Mouse (Mus musculus) lung, embryonic 16.5 days (tissue): ENCODE data around the gene Alox12b. TPM values are rescaled to one million over a fixed set of nuclear protein-coding genes. Genes with fewer than 3 reads are reported as not detected.

Experiments
- ATAC-seq: fragments of 200-750 bp; cut with Nextera tagmentation; 2 replicates; pipeline ENCODE4 v1.8.0; 2017; ENCODE audit warnings: low read depth, mild to moderate bottlenecking, moderate library complexity
- H3K27ac ChIP-seq: fragments of 300-500 bp; sonication (generic); 2 replicates; pipeline ENCODE4 v1.5.1; 2014; ENCODE audit warnings: mild to moderate bottlenecking, control low read depth, low read length
- H3K27me3 ChIP-seq: fragments of 300-500 bp; sonication (generic); 2 replicates; pipeline ENCODE4 v1.6.1; 2014; ENCODE audit warnings: low read depth, low read length, mixed read lengths; ENCODE audit not compliant: control insufficient read depth, insufficient read depth
- H3K36me3 ChIP-seq: fragments of 300-500 bp; sonication (generic); 2 replicates; pipeline ENCODE4 v1.6.1; 2014; ENCODE audit warnings: low read length; ENCODE audit not compliant: control insufficient read depth, insufficient read depth
- H3K4me1 ChIP-seq: fragments of 300-500 bp; sonication (generic); replicated peaks from 2 replicates; pipeline ENCODE4 v1.6.1; 2014; ENCODE audit warnings: low read length, mixed read lengths; ENCODE audit not compliant: control insufficient read depth, insufficient read depth
- H3K4me2 ChIP-seq: fragments of 300-500 bp; sonication (generic); 2 replicates; pipeline ENCODE4 v1.6.1; 2014; ENCODE audit warnings: low read depth, low read length, control low read depth
- H3K4me3 ChIP-seq: fragments of 300-500 bp; sonication (generic); 2 replicates; pipeline ENCODE4 v1.5.1; 2014; ENCODE audit warnings: mild to moderate bottlenecking, low read length, control low read depth
- H3K9ac ChIP-seq: fragments of 300-500 bp; sonication (generic); 2 replicates; pipeline ENCODE4 v1.6.1; 2014; ENCODE audit warnings: low read length, control low read depth
- H3K9me3 ChIP-seq: fragments of 300-500 bp; sonication (generic); 2 replicates; pipeline ENCODE4 v1.6.1; 2016; ENCODE audit warnings: low read length; ENCODE audit not compliant: control insufficient read depth
- WGBS: fragments of 180-500 bp; shearing (Covaris S2); extraction: QIAGEN DNeasy Blood & Tissue Kit; methylation state at CpG from one replicate; pipeline ENCODE4 v1.1.7; 2014; 5-methylcytosine and 5-hydroxymethylcytosine counted together
- polyA plus RNA-seq: library from polyadenylated mRNA; unstranded; fragments of >200 nt; fragmentation: Nextera tagmentation; extraction: Ambion mirVana; gene quantifications from 2 replicates; pipeline ENCODE4 v1.2.1, GENCODE M21; 2015

Alox12b gene
- polyA plus RNA-seq, 1 experiment from 2014 or later, result not detected

DNA sequence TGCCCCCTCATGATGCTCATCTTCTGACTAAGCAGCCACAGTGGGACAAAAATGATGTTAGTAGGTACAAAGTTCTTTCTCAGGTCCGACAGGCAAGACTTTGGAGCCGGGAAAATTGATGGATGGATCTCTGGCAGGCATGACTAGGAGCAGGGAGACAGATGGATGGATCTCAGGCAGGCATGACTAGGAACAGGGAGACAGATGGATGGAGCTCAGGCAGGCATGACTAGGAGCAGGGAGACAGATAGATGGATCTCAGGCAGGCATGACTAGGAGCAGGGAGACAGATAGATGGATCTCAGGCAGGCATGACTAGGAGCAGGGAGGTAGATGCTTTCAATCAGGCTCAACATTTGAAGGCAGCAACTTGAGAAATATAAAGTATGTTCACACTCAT is 54.6 kb downstream of the Alox12b start:
- H3K36me3 ChIP-seq, result no peaks in the 10 kb centered on the region
- no peak overlapping the region for H3K4me2 ChIP-seq
- no peak for ATAC-seq
- H3K9me3 ChIP-seq, result no peaks in the 10 kb centered on the region
- H3K27ac ChIP-seq, result no peak overlapping the region
- H3K27me3 ChIP-seq, result no peaks in the 10 kb centered on the region
- no peak overlapping the region for H3K4me3 ChIP-seq
- WGBS, result 2% methylated on average over 2 of the region's 2 CpGs
- no peaks in the 10 kb centered on the region for H3K4me1 ChIP-seq
- no peak overlapping the region for H3K9ac ChIP-seq

DNA sequence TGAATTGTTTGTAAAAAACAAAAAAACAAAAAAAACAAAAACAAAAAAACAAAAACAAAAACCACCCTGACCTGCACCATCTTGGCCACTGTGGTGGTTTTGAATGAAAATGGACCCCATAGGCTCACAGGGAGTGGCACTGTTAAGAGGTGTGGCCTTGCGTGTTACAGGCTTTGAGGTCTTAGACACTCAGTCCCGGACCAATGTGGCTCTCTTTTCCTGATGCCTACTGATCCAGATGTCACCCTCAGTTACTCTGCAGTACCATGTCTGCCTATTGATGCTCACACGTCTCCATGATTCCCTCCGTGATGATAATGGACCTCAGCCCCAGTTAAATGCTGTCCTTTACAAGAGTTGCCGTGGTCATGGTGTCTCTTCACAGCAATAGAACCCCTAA is 60.6 kb downstream of the Alox12b start:
- Histone ChIP-seq H3K27ac (no peak overlapping the region), H3K36me3 (no peaks in the 10 kb centered on the region), H3K4me2 (no peak overlapping the region), H3K27me3 (no peaks in the 10 kb centered on the region), H3K9ac (no peak overlapping the region), H3K4me1 (no peaks in the 10 kb centered on the region), H3K4me3 (no peak overlapping the region), H3K9me3 (no peaks in the 10 kb centered on the region)
- no peak for ATAC-seq
- WGBS, result 86% methylated on average over 5 of the region's 5 CpGs

DNA sequence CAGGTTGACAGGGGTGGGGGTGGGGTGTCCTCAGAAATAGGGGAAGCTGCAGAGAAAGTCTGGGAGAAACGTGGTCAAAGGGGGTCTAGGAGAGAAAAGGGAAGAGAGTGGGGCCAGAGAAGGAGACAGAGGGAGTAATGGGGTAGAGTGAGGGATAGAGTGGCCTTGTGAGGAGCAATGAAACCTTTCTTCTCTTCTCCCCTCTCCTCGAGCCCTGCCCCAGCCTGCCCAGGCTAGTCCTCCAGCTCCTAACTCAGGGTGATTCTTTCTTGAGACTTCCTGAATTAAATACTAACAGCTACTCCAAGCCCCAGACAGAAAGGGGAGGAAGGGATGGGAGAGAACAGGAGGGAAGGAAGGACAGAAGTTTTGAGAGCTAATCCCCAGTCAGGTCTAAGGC is 61.9 kb downstream of the Alox12b start:
- 50% methylated on average over 2 of the region's 2 CpGs for WGBS
- no peak for ATAC-seq

More for the DNA sequence above, 61.9 kb downstream of the Alox12b start:
- Histone ChIP-seq H3K4me2 (no peak overlapping the region), H3K27ac (no peak overlapping the region), H3K9ac (no peak overlapping the region), H3K9me3 (no peaks in the 10 kb centered on the region), H3K27me3 (no peaks in the 10 kb centered on the region), H3K4me3 (no peak overlapping the region), H3K4me1 (no peaks in the 10 kb centered on the region), H3K36me3 (no peaks in the 10 kb centered on the region)

Other genes starting within 250 kb of the Alox12b start
- gene Odf4, start 229.9 kb upstream of the Alox12b start, polyA plus RNA-seq, result not detected in 2 replicates
- 28.3 and 28.9 TPM in 2 replicates for gene Arhgef15, start 199.5 kb upstream of the Alox12b start, polyA plus RNA-seq
- gene Slc25a35, start 188.9 kb upstream of the Alox12b start, polyA plus RNA-seq, result 2.9 and 3.3 TPM in 2 replicates
- gene Rangrf, start 181.8 kb upstream of the Alox12b start, polyA plus RNA-seq, result 36.7 and 40.3 TPM in 2 replicates
- gene Pfas, start 148.5 kb upstream of the Alox12b start, polyA plus RNA-seq, result 26.2 and 27.0 TPM in 2 replicates
- 47.6 and 53.3 TPM in 2 replicates for gene Ctc1, start 141.1 kb upstream of the Alox12b start, polyA plus RNA-seq
- gene Aurkb, start 111.3 kb upstream of the Alox12b start, polyA plus RNA-seq, result 183 and 189 TPM in 2 replicates
- gene Borcs6, start 97.3 kb upstream of the Alox12b start, polyA plus RNA-seq, result 7.2 and 8.6 TPM in 2 replicates
- gene Tmem107, start 86.2 kb upstream of the Alox12b start, polyA plus RNA-seq, result 101 and 104 TPM in 2 replicates
- 80.6 and 85.2 TPM in 2 replicates for gene Vamp2, start 68.5 kb upstream of the Alox12b start, polyA plus RNA-seq
- 31.1 and 32.4 TPM in 2 replicates for gene Per1, start 61.8 kb upstream of the Alox12b start, polyA plus RNA-seq
- gene Hes7, start 36.6 kb upstream of the Alox12b start, polyA plus RNA-seq, result 0.38 and 0.43 TPM in 2 replicates
- 0.36 and 0.44 TPM in 2 replicates for gene 9130213A22Rik, start 34.4 kb upstream of the Alox12b start, polyA plus RNA-seq
- 0.24 and 0.31 TPM in 2 replicates for gene Aloxe3, start 31.1 kb upstream of the Alox12b start, polyA plus RNA-seq
- gene Alox8, start 40.9 kb downstream of the Alox12b start, polyA plus RNA-seq, result 0.43 and 0.44 TPM in 2 replicates
- gene Gucy2e, start 80.0 kb downstream of the Alox12b start, polyA plus RNA-seq, result 0.10 TPM in 2 replicates
- 26.3 and 28.7 TPM in 2 replicates for gene Cntrob, start 166.8 kb downstream of the Alox12b start, polyA plus RNA-seq
- gene Trappc1, start 167.0 kb downstream of the Alox12b start, polyA plus RNA-seq, result 159 and 168 TPM in 2 replicates
- 0.62 and 1.6 TPM in 2 replicates for gene Kcnab3, start 169.3 kb downstream of the Alox12b start, polyA plus RNA-seq
- gene Rnf227, start 183.5 kb downstream of the Alox12b start, polyA plus RNA-seq, result 11.0 and 12.6 TPM in 2 replicates
- gene Chd3, start 212.4 kb downstream of the Alox12b start, polyA plus RNA-seq, result 56.9 and 60.3 TPM in 2 replicates
- 158 and 165 TPM in 2 replicates for gene Naa38, start 238.5 kb downstream of the Alox12b start, polyA plus RNA-seq
- gene Cyb5d1, start 238.6 kb downstream of the Alox12b start, polyA plus RNA-seq, result 32.3 and 32.6 TPM in 2 replicates
- 54.7 and 57.4 TPM in 2 replicates for gene Tmem88, start 241.2 kb downstream of the Alox12b start, polyA plus RNA-seq